Mouse (Mus musculus) gastrocnemius, postnatal 4 days (tissue): ENCODE measurements at regions not wholly inside any gene's neighbourhood (a gene's known extent, or its start where the extent isn't known, plus 50 kb on each side); places are given as distances from the start of the nearest gene placed in this dataset.

Experiments used
- DNase-seq, 2 experiments: peaks; one replicate each; pipeline ENCODE4 v3.0.0; 2021 to 2022; ENCODE audit warnings: low spot score in 2 of 2, mixed read lengths in 2 of 2

DNA sequence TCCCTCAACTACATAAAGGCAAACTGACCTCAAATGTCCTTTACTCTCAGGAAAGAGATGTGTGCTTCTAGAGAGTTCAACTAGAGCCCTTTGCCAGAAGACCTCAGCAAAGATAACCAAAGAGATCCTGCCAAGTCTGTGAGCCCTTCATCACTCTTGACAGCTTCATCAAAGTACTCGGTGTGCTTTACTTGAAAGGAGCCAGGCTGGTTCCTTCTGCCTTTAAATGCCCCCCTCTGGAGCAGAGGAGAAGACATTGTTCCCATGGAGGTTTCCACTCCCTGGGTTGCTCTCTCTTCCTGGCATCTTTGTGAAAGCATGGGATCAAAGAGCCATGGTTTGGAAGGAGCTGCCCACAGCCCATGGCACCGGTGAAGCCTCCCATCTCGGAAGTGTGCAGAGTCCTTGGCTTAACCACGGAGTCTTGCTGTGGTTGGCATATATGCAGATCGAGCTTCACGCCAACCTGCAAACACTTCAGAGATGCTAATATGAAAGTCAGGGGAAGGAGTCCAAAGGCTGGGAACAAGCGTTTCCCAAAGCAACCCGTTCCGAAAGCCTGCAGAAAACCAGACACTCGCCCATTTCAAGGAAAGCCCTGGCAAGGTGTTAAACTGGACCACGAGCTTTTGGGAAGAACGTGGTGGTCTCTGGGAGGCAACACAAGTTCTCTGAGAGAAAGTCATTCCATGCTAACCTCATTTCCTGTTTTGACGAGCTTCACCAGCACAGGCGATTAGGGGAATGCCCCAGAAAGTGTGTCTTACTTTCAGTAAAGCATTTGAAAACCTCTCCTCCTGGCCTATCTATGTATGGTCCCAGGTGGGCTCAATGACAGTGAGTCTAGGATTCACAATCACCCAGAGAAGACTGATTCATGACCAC is 223.5 kb upstream of the Spdye4c start:
- DNase-seq = no peak

- no peak for DNase-seq
These were observed 222.3 kb upstream of the Spdye4c start for GRCm38 (mm10) chr2:128368534-128369273.

DNA sequence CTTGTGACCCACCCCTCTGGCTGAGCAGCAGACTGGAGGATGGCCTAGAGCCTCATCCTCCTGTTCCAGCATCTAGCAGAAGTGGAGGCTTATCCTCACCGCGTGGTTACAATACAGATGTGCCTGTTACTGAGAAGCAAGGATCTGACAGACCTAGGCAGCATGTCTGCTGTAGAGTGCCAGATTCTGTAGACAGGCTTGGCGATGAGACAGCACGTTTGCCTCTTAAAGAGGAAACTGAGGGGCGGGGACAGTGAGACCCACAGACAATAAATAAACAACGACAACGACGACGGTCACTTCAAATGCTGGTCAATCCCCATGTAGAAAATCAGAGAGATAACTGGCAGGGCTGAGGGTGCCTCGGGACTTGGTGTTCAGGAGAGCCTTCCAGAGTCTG is 220.2 kb upstream of the Spdye4c start:
- DNase-seq = no peak

DNA sequence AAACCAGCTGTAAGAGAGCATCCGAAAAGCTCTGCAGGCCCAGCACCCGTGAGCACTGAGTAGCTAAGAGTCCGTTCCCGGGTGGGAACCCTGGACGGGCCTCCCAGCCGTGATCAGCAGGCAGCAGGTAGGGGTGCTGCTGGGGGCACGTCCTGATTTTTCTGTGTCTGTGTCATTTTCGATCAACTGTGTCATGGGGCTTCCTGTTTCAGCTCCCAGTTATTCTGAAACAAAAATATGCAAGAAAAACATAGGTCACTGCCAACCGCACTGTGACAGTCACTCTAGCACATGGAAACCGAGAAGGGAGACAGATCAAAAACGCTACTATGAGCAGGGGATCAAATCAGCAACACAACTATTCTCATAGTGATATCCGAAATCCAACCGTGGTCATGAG is 218.8 kb upstream of the Spdye4c start:
- no peak for DNase-seq

DNA sequence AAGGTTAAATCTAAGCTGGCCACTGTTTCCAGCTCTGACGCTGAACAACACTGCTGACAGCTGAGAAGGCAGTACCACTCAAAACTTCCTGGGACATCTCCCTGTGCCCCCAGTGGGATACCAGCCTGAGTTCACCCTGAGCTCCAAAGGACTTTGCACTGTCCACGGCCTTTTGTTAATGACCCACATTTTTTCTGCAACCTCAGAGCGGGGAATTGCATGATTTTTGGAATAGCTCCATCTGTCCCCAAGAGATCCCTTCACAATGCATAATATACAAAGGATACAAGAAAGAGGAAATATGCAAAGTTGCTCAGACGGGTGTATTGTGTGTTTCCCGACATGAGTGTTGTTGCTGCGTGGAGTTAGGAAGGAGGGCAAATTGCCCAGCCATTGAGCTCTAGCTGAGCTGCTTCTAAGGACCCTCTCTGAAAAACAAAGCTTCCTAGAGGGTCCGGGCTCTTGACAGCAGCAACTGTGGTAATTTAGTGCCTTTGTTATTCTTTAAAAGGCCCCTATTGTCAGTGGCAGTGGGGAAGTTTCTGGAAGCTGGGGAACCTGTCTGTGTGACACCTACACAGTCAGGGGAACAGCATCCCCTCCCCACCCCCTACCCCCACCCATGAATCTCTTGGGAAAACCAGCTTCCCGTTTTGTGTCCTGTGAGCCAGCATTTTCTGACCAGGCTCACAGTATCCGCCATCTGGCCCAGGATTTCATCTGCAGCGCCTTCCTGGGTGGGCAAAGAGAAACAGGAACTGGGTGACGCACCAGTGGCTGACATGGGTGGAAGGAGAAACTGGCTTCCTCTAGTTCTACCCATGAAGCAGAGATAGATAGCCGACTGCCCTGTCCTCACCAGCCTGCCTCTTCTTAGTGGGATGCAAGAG is 217.4 kb upstream of the Spdye4c start:
- DNase-seq = no peak

- no peak for DNase-seq
These were observed 216.8 kb upstream of the Spdye4c start for GRCm38 (mm10) chr2:128374253-128374566.

- no peak for DNase-seq
These were observed 216.1 kb upstream of the Spdye4c start for GRCm38 (mm10) chr2:128374926-128375325.

- DNase-seq = no peak
These were observed 215.2 kb upstream of the Spdye4c start for GRCm38 (mm10) chr2:128375827-128376226.

GRCm38 (mm10) chr2:128377176-128377575 is 213.8 kb upstream of the Spdye4c start:
- no peak for DNase-seq

DNA sequence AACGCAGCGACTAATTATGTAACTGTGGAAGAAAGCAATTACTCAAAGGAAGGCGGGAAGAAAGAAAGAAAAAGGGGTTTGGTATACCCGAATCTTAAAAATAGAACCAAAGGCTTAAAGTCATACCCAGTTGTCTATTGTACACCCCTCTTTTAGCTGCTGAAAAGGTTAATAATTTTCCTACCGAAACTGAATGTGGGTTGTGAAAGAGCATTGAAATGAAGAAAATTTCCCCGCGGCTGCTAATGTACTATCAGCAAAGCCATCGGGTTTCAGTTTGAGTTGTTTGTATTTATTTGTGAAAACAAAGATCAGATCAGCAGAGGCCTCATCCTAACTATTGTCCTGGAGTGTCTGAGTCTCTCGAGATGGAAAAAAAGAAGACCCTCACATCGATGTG is 213.3 kb upstream of the Spdye4c start:
- DNase-seq = no peak

DNA sequence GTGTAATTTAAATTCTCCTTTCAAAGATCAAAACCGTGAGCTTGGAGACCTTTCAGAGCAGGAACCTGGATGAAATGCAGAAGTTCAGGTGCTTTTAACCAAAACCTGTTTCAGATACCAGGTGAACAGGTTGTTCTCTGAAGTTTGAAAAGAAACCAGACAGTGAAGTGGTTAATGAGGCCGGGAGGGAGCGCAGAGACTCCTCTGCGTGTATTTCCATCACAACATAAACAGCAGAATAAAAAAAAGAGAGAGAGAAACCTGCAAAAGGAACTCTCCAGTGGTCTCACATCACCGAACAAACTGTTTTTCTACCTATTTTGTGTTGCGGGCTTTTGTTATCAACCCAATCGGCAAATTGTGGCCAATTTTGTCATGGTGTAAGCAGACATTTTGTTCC is 212.6 kb upstream of the Spdye4c start:
- no peak for DNase-seq

- DNase-seq = no peak
These were observed 211.9 kb upstream of the Spdye4c start for GRCm38 (mm10) chr2:128379151-128379550.

GRCm38 (mm10) chr2:128379554-128379953 is 211.5 kb upstream of the Spdye4c start:
- DNase-seq = no peak

DNA sequence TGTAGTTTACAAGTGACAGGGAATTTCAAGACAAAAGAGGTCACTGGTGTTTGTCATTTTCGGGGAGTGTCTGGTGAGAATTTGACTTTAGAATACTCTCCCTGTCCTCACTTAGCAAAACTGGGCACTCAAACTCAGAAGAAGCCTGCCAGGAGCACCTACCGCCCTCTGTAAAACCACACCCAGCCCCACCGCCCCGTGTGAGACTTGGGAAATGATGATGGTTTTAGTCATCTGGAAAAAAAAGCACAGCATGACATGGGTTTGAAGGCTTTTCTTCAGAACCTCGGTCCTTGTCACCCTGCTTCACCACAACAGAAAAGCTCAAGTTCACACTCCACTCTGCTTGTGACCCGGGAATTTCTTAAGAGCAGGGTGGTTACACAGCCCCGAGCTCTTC is 210.4 kb upstream of the Spdye4c start:
- DNase-seq = no peak

- no peak for DNase-seq
These were observed 209.3 kb upstream of the Spdye4c start for GRCm38 (mm10) chr2:128381684-128382205.

- no peak for DNase-seq
These were observed 208.5 kb upstream of the Spdye4c start for GRCm38 (mm10) chr2:128382473-128382872.

DNA sequence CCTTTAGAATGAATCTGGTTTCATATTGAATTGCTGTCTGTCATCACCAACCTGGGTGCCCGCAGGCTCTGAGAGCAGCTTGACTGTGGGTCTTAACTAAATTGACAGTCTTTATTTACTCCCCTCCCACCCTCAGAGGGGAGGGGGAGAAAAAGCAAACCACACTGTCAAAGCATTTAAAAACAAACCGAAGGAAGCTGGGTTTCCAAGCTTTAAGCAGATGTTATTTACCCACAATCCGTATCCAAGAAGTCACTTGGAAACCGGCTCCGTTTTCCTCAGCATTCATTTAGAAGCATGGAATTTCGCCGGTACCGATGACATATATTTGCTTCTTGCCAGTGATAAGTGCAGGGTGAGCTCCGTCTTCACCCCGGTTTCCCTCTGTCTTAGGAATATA is 206.4 kb upstream of the Spdye4c start:
- no peak for DNase-seq

- no peak for DNase-seq
These were observed 204.0 kb upstream of the Spdye4c start for GRCm38 (mm10) chr2:128386846-128387621.

GRCm38 (mm10) chr2:128387851-128388471 is 203.0 kb upstream of the Spdye4c start:
- DNase-seq = no peak

GRCm38 (mm10) chr2:128388883-128389470 is 202.0 kb upstream of the Spdye4c start:
- peak in 1 of 2 experiments; percentile 50 for DNase-seq
